Mouse (Mus musculus) brain, embryonic 14.5 days (tissue): ENCODE measurements at regions not wholly inside any gene's neighbourhood (a gene's known extent, or its start where the extent isn't known, plus 50 kb on each side); places are given as distances from the start of the nearest gene placed in this dataset.

Experiments used
- CTCF ChIP-seq: fragments of 200-500 bp; IDR thresholded peaks from 2 replicates; pipeline ENCODE4 v1.5.1; 2012; ENCODE audit warnings: inconsistent platforms, mild to moderate bottlenecking, moderate library complexity, borderline replicate concordance; ENCODE audit not compliant: insufficient read depth, insufficient read length; ENCODE audit errors: extremely low read depth
- POLR2A ChIP-seq: fragments of 200-500 bp; IDR thresholded peaks from 2 replicates; pipeline ENCODE4 v1.6.1; 2012; ENCODE audit warnings: mild to moderate bottlenecking, inconsistent platforms, borderline replicate concordance; ENCODE audit not compliant: poor library complexity, insufficient read depth, insufficient read length, severe bottlenecking; ENCODE audit errors: extremely low read depth

GRCm38 (mm10) chr16:7518711-7519110 lies 906.2 kb downstream of the Tmem114 start:
- TF ChIP-seq POLR2A (no peak), CTCF (no peak)
